Mouse (Mus musculus): ENCODE data around the gene Gpr37.

Gpr37 gene

GRCm38 (mm10) chr6:25690629-25691028, at the start of gene Gpr37:
Gene Gpr37, minus strand, starts transcription at chr6:25690729.
- no peak for DNase-seq (ENCODE audit: low read depth, low spot score)

- DNase-seq (ENCODE audit: low read depth, low spot score), result no peak
Observed at GRCm38 (mm10) chr6:25736533-25736932, 46.0 kb upstream of the Gpr37 start.

- DNase-seq (ENCODE audit: low read depth, low spot score), result no peak
Observed at GRCm38 (mm10) chr6:25726560-25726959, 36.0 kb upstream of the Gpr37 start.

- no peak for DNase-seq (ENCODE audit: low read depth, low spot score)
Observed at GRCm38 (mm10) chr6:25710601-25711000, 20.1 kb upstream of the Gpr37 start.

- no peak for DNase-seq (ENCODE audit: low read depth, low spot score)
Observed at GRCm38 (mm10) chr6:25709250-25709895, 18.8 kb upstream of the Gpr37 start.

- no peak for DNase-seq (ENCODE audit: low read depth, low spot score)
Observed at GRCm38 (mm10) chr6:25699956-25700355, 9.4 kb upstream of the Gpr37 start.

- peak; percentile 71 for DNase-seq (ENCODE audit: low read depth, low spot score)
Observed at GRCm38 (mm10) chr6:25690284-25690605, 284 bp downstream of the Gpr37 start.

GRCm38 (mm10) chr6:25689520-25690283, 827 bp downstream of the Gpr37 start:
- peak; percentile 59 for DNase-seq (ENCODE audit: low read depth, low spot score)

GRCm38 (mm10) chr6:25688927-25689519, 1.5 kb downstream of the Gpr37 start:
- DNase-seq (ENCODE audit: low read depth, low spot score), result no peak

- no peak for DNase-seq (ENCODE audit: low read depth, low spot score)
Observed at GRCm38 (mm10) chr6:25686760-25687200, 3.7 kb downstream of the Gpr37 start.

GRCm38 (mm10) chr6:25684391-25684790, 6.1 kb downstream of the Gpr37 start:
- no peak for DNase-seq (ENCODE audit: low read depth, low spot score)

- no peak for DNase-seq (ENCODE audit: low read depth, low spot score)
Observed at GRCm38 (mm10) chr6:25675111-25675510, 15.4 kb downstream of the Gpr37 start.

GRCm38 (mm10) chr6:25673801-25674200, 16.7 kb downstream of the Gpr37 start:
- no peak for DNase-seq (ENCODE audit: low read depth, low spot score)

GRCm38 (mm10) chr6:25670150-25670549, 20.4 kb downstream of the Gpr37 start:
- DNase-seq (ENCODE audit: low read depth, low spot score), result no peak

GRCm38 (mm10) chr6:25663942-25664341, 26.6 kb downstream of the Gpr37 start:
- no peak for DNase-seq (ENCODE audit: low read depth, low spot score)

GRCm38 (mm10) chr6:25659924-25660675, 30.4 kb downstream of the Gpr37 start:
- DNase-seq (ENCODE audit: low read depth, low spot score), result peak; percentile 56

All from telencephalon, adult 2 months (tissue).